Mouse (Mus musculus) heart, embryonic 10.5 days (tissue): ENCODE data around the gene Ece2. TPM values are rescaled to one million over a fixed set of nuclear protein-coding genes. Genes with fewer than 3 reads are reported as not detected.
A peak's percentile ranks its signal among the peaks of the same experiment; 100 is the strongest.

ENCODE experiments used
- DNase-seq: peaks from one replicate; pipeline ENCODE4 v3.0.0-alpha.2; 2017; ENCODE audit warnings: low spot score
- H3K27ac ChIP-seq: fragments of 300-500 bp; sonication (generic); 2 replicates; pipeline ENCODE4 v1.5.1; 2016; ENCODE audit warnings: mild to moderate bottlenecking
- H3K27me3 ChIP-seq: fragments of 300-500 bp; sonication (generic); 2 replicates; pipeline ENCODE4 v1.6.1; 2016; ENCODE audit warnings: mild to moderate bottlenecking; ENCODE audit not compliant: poor library complexity, insufficient read depth, severe bottlenecking
- H3K36me3 ChIP-seq: fragments of 300-500 bp; sonication (generic); 2 replicates; pipeline ENCODE4 v1.6.1; 2016; ENCODE audit warnings: mild to moderate bottlenecking, moderate library complexity
- H3K4me1 ChIP-seq: fragments of 300-500 bp; sonication (generic); 2 replicates; pipeline ENCODE4 v1.6.1; 2016; ENCODE audit warnings: mild to moderate bottlenecking
- H3K4me3 ChIP-seq: fragments of 300-500 bp; sonication (generic); 2 replicates; pipeline ENCODE4 v1.5.1; 2016; ENCODE audit warnings: mild to moderate bottlenecking, moderate library complexity
- H3K9me3 ChIP-seq: fragments of 300-500 bp; sonication (generic); 2 replicates; pipeline ENCODE4 v1.6.1; 2016; ENCODE audit warnings: mild to moderate bottlenecking, moderate library complexity
- WGBS: fragments of 180-500 bp; shearing (Covaris S2); methylation state at CpG from one replicate; pipeline ENCODE4 v1.1.7; 2016; 5-methylcytosine and 5-hydroxymethylcytosine counted together
- polyA plus RNA-seq: library from polyadenylated mRNA; unstranded; fragments of >200 nt; fragmentation: Nextera tagmentation; extraction: Ambion mirVana; gene quantifications from 2 replicates; pipeline ENCODE4 v1.2.1, GENCODE M21; 2016

Ece2 gene
- polyA plus RNA-seq, 1 experiment from 2014 or later, result 1.4 TPM

DNA sequence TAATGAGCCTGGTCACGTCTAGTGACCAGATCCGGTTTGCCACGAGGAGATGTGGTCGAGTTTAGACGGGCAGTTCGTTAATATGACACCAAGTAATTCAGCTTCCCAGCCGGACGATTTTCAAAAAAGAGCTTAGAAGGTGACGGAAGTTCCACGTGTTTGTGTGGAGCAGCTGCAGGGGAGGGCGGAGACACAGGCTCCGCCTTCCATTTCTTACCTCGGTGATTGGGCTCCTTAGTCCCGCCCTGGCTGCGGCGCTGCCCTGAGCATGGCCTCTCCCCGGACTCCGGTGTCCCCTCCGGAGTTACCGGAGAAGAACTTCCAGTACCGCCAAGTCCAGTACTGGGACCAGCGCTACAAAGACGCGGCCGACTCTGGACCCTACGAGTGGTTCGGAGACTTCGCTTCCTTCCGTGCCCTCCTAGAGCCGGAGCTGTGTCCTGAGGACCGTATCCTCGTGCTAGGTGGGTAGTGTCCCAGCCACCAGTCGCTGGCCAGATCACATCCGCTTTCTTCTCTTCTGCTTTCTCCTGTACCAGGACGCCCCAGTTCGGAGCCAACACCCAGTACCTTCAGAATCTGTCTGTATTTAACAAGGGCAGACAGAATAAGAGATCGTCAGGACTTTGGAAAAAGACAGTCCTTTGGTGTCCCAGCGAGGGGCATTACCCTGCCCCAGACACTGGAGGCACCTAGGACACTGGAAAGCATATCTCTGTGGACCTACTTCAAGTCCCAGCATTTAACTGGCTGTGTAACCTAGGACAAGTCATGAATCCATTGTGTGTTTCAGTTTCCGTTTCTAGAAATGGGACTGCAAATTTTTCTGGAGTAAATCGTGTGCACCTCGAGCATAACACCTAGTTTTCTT lies 18.0 kb upstream of the Ece2 start, which contains the start of the genes Eef1akmt4, Gm49333 and Alg3:
Gene Eef1akmt4, plus strand, starts transcription at position 237 of the 871 bp plus-strand sequence.
Gene Gm49333, plus strand, starts transcription at position 254 of the 871 bp plus-strand sequence.
Gene Alg3, minus strand, starts transcription at position 379 of the 871 bp plus-strand sequence.
- H3K36me3 ChIP-seq, result peaks cover 25% of the 10 kb centered on the region
- H3K9me3 ChIP-seq, result no peaks in the 10 kb centered on the region
- DNase-seq, result peak; percentile 97
- peaks cover 21% of the 10 kb centered on the region for H3K4me1 ChIP-seq
- 2% methylated on average over 41 of the region's 41 CpGs for WGBS
- H3K27ac ChIP-seq, result peak within 1 kb of the TSS; percentile 95
- no peaks in the 10 kb centered on the region for H3K27me3 ChIP-seq
- H3K4me3 ChIP-seq, result peak within 1 kb of the TSS; percentile 96

- no peak for DNase-seq
- peaks cover 59% of the 10 kb centered on the region for H3K27me3 ChIP-seq
These were observed 9.9 kb upstream of the Ece2 start for GRCm38 (mm10) chr16:20619541-20620398.

DNA sequence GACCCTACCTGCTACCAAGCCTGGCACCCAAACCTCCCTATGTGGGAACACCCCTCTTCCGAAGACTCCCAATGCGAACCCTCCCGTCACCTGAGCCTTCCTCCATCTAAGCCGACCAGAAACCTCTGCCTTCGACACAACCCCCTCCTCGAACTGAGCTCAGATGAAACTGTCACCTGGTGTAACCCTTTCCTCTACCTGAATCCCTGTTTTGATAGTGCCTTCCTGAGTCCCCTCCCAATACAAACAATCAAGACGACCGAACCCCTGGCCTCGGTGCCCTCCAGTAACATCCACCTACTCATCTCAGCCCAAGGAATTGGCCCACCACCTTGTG lies 9.3 kb upstream of the Ece2 start:
- Histone ChIP-seq H3K27me3 (peaks cover 59% of the 10 kb centered on the region), H3K4me3 (peak overlapping the region; percentile 77), H3K4me1 (peaks cover 36% of the 10 kb centered on the region), H3K36me3 (0 out of 2 replicates have a peak, but pooled peaks cover 7% of the 10 kb centered on the region), H3K27ac (no peak overlapping the region), H3K9me3 (no peaks in the 10 kb centered on the region)
- under 1% methylated on average over 9 of the region's 9 CpGs for WGBS
- no peak for DNase-seq

More at GRCm38 (mm10) chr16:20619541-20620398, 9.9 kb upstream of the Ece2 start:
- H3K4me1 ChIP-seq, result peaks cover 36% of the 10 kb centered on the region
- 0 out of 2 replicates have a peak, but pooled peaks cover 7% of the 10 kb centered on the region for H3K36me3 ChIP-seq
- H3K4me3 ChIP-seq, result peak overlapping the region; percentile 77
- 2% methylated on average over 82 of the region's 83 CpGs for WGBS
- no peak overlapping the region for H3K27ac ChIP-seq
- no peaks in the 10 kb centered on the region for H3K9me3 ChIP-seq

- peak overlapping the region; percentile 84 for H3K27ac ChIP-seq
- WGBS, result under 1% methylated on average over 30 of the region's 32 CpGs
- H3K4me1 ChIP-seq, result peaks cover 36% of the 10 kb centered on the region
- DNase-seq, result no peak
- H3K9me3 ChIP-seq, result no peaks in the 10 kb centered on the region
- peak overlapping the region; percentile 77 for H3K4me3 ChIP-seq
- peaks cover 59% of the 10 kb centered on the region for H3K27me3 ChIP-seq
- 0 out of 2 replicates have a peak, but pooled peaks cover 7% of the 10 kb centered on the region for H3K36me3 ChIP-seq
These were observed 8.9 kb upstream of the Ece2 start for GRCm38 (mm10) chr16:20620751-20621190.

- Histone ChIP-seq H3K4me1 (peaks cover 36% of the 10 kb centered on the region), H3K27me3 (peaks cover 59% of the 10 kb centered on the region), H3K9me3 (no peaks in the 10 kb centered on the region), H3K4me3 (peak within 1 kb of the TSS; percentile 77), H3K36me3 (0 out of 2 replicates have a peak, but pooled peaks cover 5% of the 10 kb centered on the region), H3K27ac (peak within 1 kb of the TSS; percentile 84)
- DNase-seq, result no peak
- WGBS, result under 1% methylated on average over 92 of the region's 92 CpGs
These were observed 8.2 kb upstream of the Ece2 start, which contains the start of gene Camk2n2 for GRCm38 (mm10) chr16:20621191-20621990. Gene Camk2n2 (minus strand): TSS chr16:20621287.

GRCm38 (mm10) chr16:20621991-20622685 lies 7.5 kb upstream of the Ece2 start:
- Histone ChIP-seq H3K27me3 (peaks cover 59% of the 10 kb centered on the region), H3K27ac (peak overlapping the region; percentile 84), H3K36me3 (0 out of 2 replicates have a peak, but pooled peaks cover 5% of the 10 kb centered on the region), H3K9me3 (no peaks in the 10 kb centered on the region), H3K4me3 (peak overlapping the region; percentile 77), H3K4me1 (peaks cover 36% of the 10 kb centered on the region)
- DNase-seq, result peak; percentile 85
- WGBS, result under 1% methylated on average over 37 of the region's 37 CpGs

GRCm38 (mm10) chr16:20623211-20623610 lies 6.4 kb upstream of the Ece2 start:
- Histone ChIP-seq H3K4me1 (peaks cover 36% of the 10 kb centered on the region), H3K36me3 (0 out of 2 replicates have a peak, but pooled peaks cover 4% of the 10 kb centered on the region), H3K4me3 (no peak overlapping the region), H3K27me3 (peaks cover 51% of the 10 kb centered on the region), H3K27ac (no peak overlapping the region), H3K9me3 (no peaks in the 10 kb centered on the region)
- WGBS, result 69% methylated on average over 2 of the region's 2 CpGs
- no peak for DNase-seq

DNA sequence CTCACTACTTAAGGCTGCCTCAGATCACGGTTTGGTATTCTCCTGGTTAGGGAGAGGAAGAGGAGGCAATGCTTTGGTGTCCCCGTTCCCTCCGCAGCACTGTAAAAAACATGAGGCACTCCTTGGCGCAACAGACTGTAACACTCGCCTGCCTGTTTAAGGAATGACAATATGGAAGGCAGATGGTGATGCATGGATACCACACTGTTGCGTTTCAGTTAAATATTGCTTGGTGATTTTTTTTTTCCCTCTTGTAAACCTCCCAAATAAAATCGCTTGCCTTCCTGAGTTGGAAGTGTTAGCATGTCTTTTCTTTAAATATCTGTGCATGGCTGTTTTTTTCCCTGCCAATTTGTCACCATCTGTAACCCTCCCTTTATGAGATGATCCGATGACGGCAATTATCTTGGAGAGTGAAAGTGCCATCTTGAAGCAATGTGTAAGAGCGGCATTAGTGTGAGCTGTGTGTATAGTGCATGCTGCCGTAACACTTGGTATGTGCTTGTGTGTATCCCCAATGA lies 697 bp upstream of the Ece2 start:
- Histone ChIP-seq H3K4me3 (no peak overlapping the region), H3K9me3 (no peaks in the 10 kb centered on the region), H3K27ac (no peak overlapping the region), H3K36me3 (no peaks in the 10 kb centered on the region), H3K4me1 (peaks cover 10% of the 10 kb centered on the region; the same call in 1 of the 2 replicates), H3K27me3 (peaks cover 32% of the 10 kb centered on the region)
- WGBS, result 55% methylated on average over 11 of the region's 11 CpGs
- DNase-seq, result no peak

DNA sequence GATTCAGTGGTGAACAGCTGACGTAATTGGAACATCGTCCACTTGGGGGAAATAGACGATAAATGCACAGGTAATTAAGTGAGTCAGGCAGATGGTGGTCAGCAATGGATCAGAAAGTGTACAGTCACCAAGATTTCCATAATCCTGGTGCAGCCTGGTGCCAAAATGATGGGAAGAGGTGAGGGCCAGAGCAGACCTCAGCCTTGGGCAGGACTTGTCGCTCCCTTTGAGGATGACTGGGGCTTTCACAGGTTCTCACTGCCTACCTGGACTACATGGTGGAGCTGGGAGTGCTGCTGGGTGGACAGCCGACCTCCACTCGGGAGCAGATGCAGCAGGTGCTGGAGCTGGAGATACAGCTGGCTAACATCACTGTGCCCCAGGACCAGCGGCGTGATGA lies 7.8 kb downstream of the Ece2 start:
- no peak for DNase-seq
- no peaks in the 10 kb centered on the region for H3K27me3 ChIP-seq
- H3K4me1 ChIP-seq, result no peaks in the 10 kb centered on the region
- H3K4me3 ChIP-seq, result no peak overlapping the region
- 80% methylated on average over 8 of the region's 8 CpGs for WGBS
- no peaks in the 10 kb centered on the region for H3K36me3 ChIP-seq
- no peak overlapping the region for H3K27ac ChIP-seq
- no peaks in the 10 kb centered on the region for H3K9me3 ChIP-seq

GRCm38 (mm10) chr16:20638367-20638766 lies 8.7 kb downstream of the Ece2 start:
- WGBS, result 83% methylated on average over 8 of the region's 8 CpGs
- no peaks in the 10 kb centered on the region for H3K4me1 ChIP-seq
- no peaks in the 10 kb centered on the region for H3K36me3 ChIP-seq
- no peaks in the 10 kb centered on the region for H3K9me3 ChIP-seq
- DNase-seq, result no peak
- H3K27ac ChIP-seq, result no peak overlapping the region
- H3K4me3 ChIP-seq, result no peak overlapping the region
- no peaks in the 10 kb centered on the region for H3K27me3 ChIP-seq

GRCm38 (mm10) chr16:20642161-20642560 lies 12.5 kb downstream of the Ece2 start:
- Histone ChIP-seq H3K36me3 (no peaks in the 10 kb centered on the region), H3K27me3 (0 out of 2 replicates have a peak, but pooled peaks cover 9% of the 10 kb centered on the region), H3K9me3 (no peaks in the 10 kb centered on the region), H3K4me3 (no peak overlapping the region), H3K4me1 (no peaks in the 10 kb centered on the region), H3K27ac (no peak overlapping the region)
- DNase-seq, result no peak
- 5% methylated on average over 8 of the region's 8 CpGs for WGBS
